Mouse (Mus musculus): ENCODE measurements around the gene Vps37c.

DNA sequence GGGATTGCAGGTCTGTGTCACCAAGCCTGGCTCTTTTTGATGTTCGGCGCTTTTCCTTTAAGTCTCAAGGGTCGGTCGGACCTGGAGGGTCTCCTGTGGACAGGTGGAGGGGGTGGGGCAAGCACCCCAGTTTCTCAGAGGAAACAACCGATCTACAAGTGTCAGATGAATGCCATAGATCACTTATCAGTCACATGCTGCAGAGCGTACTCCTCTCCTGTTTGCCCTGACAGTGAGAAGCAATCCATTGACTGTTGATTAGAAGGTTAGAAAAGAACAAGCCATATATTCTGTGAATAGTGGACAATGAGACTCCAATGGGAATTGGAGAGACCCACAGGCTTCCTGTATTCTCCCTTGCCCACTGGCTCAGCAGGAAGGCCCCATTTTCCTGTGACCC lies 61.6 kb downstream of the Vps37c start:
- TF ChIP-seq CTCF (IDR thresholded peaks at IDR 0.05; ENCODE audit: control insufficient read depth, insufficient read depth, insufficient replicate concordance, low read depth, low read length) (no peak), POLR2A (IDR thresholded peaks at IDR 0.05; ENCODE audit: control insufficient read depth, low read depth, low read length) (no peak)
